Mouse (Mus musculus) ovary, adult 18-20 months (tissue): ENCODE results near the gene Phf13.
A peak's percentile ranks its signal among the peaks of the same experiment; 100 is the strongest.

ENCODE experiments used
- DNase-seq: peaks from one replicate; pipeline ENCODE4 v3.0.0; 2022; ENCODE audit warnings: low spot score, mixed read lengths

Gene Phf13

GRCm38 (mm10) chr4:152013036-152013813 is 17.2 kb upstream of the Phf13 start:
- DNase-seq, result peak; percentile 63

- DNase-seq, result no peak
These were observed 16.1 kb upstream of the Phf13 start for GRCm38 (mm10) chr4:152012109-152012508.

GRCm38 (mm10) chr4:152011171-152011760 is 15.2 kb upstream of the Phf13 start:
- no peak for DNase-seq

DNA sequence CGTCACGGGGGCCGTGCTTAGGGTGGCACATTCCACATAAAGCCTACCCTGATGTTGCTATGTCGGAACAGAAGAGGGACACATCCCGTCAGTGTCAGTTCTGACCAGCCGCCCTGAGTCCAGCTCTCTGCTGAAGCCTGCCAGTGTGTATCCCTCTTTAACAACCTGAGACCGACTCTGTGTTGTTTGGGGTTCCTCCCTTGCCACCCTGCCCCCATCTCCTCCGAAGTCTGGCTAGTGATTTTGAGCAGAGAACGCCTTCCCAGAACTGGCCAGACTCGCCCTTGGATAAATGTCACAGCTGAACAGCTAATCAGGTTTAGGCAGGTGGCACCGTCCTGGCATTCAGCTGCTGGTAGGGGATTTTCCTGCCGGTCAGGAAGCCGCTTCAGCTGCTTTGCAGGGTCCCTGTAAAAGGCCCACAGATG is 14.7 kb upstream of the Phf13 start:
- DNase-seq, result no peak

GRCm38 (mm10) chr4:152010091-152010706 is 14.1 kb upstream of the Phf13 start:
- DNase-seq, result peak; percentile 58

- peak; percentile 45 for DNase-seq
These were observed 13.3 kb upstream of the Phf13 start for GRCm38 (mm10) chr4:152009076-152010051.

DNA sequence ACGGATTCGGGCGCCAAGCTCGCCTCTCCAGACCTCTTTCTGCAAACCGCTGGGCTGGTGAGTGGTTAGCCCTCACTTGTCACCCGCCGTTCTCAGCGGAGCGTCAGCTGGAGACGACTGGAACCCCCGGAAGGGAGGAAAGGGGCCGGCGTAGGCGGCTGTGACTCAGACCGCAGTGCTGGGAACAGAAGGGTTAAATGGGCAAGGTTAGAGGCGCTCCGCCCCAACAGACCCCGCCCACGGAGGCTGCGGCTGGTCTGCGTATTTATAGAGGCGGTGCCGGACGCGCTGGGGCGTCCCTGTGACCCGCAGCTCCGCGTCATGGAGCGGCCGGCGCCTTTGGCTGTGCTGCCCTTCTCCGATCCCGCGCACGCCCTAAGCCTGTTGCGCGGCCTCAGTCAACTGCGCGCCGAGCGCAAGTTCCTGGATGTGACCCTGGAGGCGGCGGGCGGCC is 12.6 kb upstream of the Phf13 start, which contains the start of gene Klhl21:
Gene Klhl21 (plus strand): TSS at position 182 of the 454 bp plus-strand sequence.
- DNase-seq, result peak; percentile 88

DNA sequence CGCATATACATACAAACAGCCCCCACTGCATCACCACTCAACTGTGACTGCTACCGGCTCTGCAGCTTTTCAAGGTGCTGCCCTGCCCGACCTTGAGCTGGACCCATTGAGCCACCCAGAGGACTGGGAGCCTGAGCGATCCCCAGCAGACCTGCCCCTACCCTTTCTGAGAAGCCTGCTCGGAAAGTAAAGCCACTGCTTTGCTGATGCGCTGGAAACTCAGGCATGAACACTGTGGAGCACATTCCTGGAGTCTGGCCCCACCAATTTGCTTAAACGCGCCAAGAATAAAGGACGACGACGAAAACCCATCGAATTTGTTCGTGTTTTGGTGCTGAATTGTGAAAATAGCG is 12.1 kb upstream of the Phf13 start:
- DNase-seq, result no peak

DNA sequence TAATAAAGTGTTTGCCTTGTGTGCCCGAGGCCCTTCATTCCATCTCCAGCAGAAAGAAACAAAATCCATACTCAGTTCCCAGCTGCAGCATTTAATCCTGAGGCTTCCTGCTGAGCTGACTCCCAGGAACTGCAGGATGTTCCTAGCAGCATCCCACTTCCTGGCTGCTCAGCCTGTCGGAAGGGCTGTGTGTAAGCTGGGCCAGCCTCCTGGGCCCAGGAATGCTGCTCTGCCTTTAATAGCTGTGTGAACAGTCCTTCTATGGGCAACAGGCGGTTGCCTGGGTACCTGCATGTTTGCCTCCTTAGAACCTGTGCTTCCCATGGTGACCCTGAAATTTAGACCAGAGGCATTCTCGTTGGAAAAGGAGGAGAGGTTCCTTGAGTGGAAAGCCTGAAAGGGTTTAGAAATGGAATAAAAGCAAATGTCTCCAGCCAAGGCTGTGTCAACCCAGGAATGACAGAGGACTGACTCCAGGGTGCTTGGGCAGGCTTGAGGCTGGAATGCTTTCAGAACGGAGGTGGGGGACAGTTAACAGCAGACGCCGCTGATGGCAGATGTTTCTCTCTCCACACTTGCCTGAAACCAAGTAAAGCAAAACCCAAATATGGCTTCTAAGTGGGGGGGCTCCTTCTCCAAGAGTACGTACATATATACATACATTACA is 11.6 kb upstream of the Phf13 start:
- no peak for DNase-seq

DNA sequence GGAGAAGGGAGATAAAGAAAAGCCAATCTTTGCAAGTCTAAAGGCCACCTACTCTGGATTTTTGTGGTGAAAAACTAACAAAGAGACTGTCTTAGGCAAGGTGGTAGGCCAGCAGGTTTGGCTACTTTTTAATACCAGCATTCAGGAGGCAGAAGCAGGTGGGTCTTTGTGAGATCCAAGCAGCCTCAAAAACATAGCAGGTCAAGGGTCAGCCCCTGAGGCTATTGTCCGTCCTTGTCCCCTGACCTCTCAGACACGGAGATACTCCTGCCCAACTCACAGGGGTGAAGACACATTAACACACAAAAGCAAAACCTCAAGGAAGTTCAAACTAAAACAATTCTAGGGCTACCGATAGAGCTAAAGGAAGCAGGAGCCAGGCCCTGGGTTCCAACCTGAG is 10.8 kb upstream of the Phf13 start:
- no peak for DNase-seq

DNA sequence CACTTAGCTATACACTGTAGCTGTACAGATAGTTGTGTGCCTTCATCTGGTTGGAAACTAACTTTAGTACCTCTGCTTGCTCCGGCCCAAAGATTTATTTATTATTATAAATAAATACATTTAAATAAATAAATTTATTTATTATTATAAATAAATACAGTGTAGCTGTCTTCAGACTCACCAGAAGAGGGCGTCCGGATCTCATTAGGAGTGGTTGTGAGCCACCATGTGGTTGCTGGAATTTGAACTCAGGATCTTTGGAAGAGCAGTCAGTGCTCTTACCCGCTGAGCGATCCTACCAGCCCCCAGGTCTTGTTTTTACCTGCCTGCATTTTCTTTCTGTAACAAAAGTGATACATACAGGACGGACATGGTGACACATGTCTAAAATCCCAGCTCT is 10.1 kb upstream of the Phf13 start:
- no peak for DNase-seq

DNA sequence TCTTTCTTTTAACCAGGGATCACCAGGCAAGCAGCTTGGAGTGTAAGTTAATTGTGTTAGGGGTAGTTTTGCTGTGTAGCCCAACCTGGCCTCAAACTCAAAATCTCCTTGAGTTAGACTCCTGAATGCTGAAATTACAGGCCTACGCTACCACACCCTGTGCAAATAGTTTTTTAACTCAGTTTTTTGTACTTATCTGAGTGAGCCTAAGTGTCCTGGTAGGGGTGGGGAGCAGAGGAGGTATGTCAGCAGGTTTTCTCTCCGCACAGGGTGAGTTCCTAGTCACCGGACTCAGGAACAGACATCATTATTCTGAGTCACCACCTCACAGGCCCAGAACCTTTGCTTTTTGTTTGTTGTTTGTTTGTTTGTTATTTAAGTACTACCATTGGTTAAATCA is 6.0 kb upstream of the Phf13 start:
- no peak for DNase-seq

DNA sequence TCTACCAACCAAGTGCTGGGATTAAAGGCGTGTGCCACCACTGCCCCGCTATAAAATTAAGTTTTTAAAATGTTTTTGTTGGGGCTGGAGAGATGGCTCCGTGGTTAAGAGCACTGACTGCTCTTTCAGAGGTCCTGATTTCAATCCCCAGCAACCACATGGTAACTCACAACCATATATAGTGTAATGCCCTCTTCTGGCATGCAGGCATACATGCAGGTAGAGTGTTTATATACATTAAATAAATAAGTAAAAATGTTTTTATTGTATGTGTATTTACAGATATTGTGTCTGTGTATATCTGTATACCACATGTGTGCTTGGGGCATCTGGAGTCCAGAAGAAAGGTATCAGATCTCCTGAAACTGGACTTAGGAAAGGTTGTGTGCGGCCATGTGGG is 5.3 kb upstream of the Phf13 start:
- no peak for DNase-seq

DNA sequence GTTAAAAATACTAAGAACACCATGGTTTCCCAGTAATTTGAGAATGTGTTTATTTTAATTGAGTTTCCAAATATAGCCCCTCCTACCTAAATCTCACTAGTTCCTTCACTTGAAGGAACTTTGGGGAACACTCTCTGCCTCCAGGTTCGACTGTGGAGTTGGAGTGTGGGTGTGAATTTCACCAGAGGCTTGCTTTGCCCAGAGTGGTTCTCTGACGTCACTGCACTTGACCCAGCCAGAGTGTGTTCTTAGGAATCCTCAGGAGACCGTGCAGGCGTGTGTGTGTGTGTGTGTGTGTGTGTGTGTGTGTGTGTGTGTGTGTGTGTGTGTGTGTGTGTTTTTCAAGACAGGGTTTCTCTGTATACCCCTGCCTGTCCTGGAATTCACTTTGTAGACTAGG is 4.8 kb upstream of the Phf13 start:
- DNase-seq, result no peak

DNA sequence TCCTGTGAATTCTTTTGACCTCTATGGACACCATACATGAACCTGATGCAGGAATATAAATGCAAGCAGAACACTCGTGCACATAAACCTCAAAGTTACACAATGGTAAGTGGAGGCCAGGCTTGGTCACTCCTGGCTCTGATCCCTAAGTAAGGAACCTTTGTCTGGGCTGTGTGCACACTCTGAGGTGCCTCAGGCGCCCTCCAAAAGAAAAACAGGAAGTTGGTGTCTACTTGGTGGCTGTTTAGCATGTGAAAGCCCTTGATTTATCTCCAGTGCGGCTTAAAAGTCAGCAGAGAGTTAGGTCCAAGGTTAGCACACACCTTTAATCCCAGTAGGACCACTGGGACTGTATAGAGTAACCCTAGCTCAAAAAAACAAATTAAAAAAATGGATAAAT is 3.4 kb upstream of the Phf13 start:
- no peak for DNase-seq

- DNase-seq, result no peak
These were observed 1.6 kb upstream of the Phf13 start for GRCm38 (mm10) chr4:151997701-151998100.

- no peak for DNase-seq
These were observed 829 bp upstream of the Phf13 start for GRCm38 (mm10) chr4:151996951-151997222.

DNA sequence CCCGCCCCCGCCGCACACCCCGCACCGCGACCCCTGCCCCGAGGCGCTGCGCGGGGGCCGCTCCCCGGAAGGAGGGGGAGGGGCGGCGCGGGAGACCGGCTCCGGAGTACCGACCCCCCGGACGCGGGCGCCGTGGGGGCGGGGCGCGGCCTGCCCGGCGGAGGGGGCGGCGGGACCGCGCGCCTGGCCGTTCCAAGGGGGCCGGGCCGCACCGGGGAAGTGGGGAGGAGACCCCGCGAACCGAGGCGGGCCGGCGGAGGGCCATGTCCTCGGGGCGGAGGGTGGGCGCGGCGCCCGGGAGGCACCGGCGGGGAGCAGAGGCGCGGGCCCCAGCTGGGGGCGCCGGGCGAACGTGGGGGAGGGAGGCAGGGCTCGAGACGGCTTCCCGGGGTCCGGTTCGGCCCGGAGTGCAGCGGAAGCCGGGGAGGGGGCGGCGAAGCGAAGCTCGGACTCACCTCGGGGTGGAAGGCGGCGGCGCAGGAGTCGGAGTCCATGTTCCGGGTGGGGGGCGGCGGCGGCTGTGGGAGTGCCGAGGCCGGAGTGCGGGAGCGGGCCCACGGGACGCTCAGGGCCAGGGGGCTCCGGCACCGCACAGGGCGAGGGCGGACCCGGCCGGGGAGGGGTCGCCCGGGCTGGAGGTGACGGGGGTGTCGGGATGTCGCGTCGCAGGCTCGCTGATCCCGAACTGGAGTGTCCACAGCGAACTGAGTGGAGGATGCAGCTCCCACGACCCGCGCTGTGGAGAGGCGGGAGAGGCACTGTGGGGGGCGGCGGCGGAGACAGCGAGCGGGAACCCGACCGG is 486 bp downstream of the Phf13 start:
- peak; percentile 35 for DNase-seq

DNA sequence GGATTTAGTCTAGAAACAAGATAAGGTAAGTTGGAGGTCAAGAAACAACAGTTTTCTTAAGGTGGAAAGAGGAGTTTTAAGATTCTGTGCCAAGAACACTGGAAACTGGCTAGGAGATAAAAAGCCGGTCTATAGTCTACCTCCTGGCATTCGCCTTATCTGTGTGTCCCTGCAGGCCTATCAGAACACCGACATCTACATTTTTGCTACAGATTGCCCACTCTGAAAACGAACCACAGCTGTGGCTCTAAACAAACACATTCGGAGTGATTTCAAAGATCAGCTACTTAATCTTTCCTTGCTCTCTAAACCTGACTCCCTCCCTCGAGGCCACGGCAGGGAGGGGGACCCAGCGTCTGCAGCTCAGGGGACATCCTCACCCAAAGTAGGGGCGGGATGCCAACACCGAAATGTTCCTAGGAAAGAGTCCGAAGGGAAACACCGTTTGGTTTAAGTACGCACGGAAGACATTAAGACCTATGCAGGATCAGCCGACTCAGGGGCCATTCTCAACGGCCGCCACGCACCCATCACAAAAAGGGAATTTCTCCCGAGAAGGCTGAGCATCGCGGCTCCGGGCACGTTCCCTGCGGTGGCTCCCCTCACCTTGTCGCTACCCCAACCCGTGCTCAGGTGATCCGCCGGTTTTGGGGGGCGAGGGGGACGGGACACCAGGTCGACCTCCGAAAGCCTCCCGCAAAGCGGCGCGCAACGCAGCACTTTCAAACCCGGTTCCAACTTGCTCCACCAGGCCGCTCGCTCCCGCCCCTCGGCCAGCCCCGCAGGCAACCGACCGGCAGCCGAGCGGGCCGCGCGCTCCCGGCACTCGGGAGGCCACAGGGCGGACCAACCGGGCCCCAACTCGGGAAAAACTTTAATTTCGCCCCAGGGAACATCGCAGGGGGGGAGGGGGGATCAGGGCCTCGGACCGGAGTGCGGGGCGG is 1.6 kb downstream of the Phf13 start:
- DNase-seq, result peak; percentile 61

DNA sequence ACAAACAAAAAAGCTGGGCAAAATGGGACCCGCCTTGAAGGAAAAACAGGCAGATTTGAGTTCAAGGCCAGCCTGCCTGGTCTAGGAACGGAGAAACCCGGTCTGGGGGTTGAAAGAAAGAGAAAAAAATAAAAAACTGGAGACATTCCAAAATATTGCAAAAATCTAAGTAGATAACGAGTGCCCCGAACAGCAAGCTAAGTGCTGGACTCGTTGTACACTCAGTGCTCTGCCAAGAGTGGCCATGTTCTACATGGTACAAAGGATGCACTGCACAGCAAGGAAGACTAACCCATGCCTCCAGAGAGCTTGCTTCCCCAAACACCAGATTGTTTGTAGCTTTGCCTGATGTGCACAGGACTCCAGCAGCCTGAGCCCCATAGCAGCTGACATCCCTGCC is 3.0 kb downstream of the Phf13 start:
- DNase-seq, result peak; percentile 60
